Mouse (Mus musculus): Measurements from ENCODE around the gene Angpt4.

Gene Angpt4

DNA sequence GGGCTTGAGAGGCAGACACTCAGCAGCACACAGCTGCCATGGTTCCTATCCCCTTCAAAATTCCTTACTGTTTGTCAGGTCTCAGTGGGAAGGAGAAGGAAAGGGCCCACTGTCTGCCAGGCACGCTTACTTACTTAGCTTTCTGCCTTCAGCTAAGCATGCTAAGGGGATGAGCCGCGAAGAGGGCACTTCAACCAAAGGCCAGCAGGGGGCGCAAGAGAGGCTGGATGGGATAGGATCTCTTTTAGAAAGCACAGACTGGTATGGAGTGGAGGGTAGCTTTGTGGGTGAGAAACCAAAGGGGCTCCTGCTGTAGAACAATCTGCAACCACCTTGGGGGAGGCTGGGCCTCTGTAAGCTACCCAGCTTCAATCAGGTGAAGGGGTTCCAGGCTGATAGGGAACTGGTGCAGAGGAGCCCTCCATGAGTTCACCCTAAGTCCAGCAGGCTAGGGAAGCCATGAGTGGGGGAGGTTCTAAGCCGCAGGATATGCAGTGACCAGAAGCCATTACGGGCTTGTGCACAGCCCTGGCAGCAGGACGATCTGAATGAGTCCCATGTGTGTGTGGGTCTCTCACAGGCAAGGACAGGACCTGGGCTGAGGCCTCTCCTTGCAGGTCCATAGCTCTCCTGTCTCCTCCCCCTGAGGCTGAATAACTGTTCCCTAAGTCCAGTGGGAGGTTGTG lies 19.5 kb downstream of the Angpt4 start:
- Histone ChIP-seq H3K36me3 (ENCODE audit: control insufficient read depth, insufficient read depth, low read length, poor library complexity, severe bottlenecking) (no peaks in the 10 kb centered on the region), H3K27me3 (ENCODE audit: control insufficient read depth, insufficient read depth, low read length, poor library complexity, severe bottlenecking) (no peaks in the 10 kb centered on the region)
- DNase-seq (ENCODE audit: low read depth, low spot score): peak; percentile 82

DNA sequence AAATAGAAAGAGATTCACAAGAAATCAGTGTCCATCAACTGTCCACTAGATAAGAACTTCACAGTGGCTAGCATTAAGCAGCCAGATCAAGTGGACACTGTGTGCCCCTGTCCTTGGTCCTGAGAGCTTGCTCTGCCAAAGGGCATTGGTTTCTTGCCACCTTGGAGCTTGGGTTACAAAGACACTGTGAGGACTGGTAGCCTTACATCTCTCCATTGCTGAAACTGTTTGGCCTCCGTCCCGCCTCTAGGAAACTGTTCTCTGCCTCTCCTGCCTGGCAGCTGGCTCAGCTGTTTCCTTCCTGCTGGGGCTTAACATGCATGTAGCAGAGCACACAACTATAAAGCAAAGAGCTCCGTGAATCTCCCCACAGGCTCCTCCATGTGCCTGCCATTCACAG lies 26.9 kb downstream of the Angpt4 start:
- Histone ChIP-seq H3K27me3 (ENCODE audit: control insufficient read depth, insufficient read depth, low read length, poor library complexity, severe bottlenecking) (no peaks in the 10 kb centered on the region), H3K36me3 (ENCODE audit: control insufficient read depth, insufficient read depth, low read length, poor library complexity, severe bottlenecking) (no peaks in the 10 kb centered on the region)
- DNase-seq (ENCODE audit: low read depth, low spot score): no peak

DNA sequence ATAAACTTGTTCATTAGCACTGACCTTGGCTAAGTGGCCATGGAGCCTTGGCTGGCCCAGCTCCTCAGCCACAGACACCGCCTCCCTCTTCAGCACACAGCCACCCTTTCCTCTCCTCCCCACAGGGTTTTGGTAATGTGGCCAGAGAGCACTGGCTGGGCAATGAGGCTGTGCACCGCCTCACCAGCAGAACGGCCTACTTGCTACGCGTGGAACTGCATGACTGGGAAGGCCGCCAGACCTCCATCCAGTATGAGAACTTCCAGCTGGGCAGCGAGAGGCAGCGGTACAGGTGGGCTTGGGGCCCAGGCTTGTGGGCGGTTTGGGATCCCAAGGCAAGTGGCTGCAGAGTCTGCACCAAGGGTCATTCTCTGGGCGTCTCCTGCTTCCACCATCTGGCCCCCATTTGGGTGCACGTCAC lies 27.8 kb downstream of the Angpt4 start:
- H3K27me3 ChIP-seq (ENCODE audit: control insufficient read depth, insufficient read depth, low read length, poor library complexity, severe bottlenecking): no peaks in the 10 kb centered on the region
- no peaks in the 10 kb centered on the region for H3K36me3 ChIP-seq (ENCODE audit: control insufficient read depth, insufficient read depth, low read length, poor library complexity, severe bottlenecking)
- no peak for DNase-seq (ENCODE audit: low read depth, low spot score)

DNA sequence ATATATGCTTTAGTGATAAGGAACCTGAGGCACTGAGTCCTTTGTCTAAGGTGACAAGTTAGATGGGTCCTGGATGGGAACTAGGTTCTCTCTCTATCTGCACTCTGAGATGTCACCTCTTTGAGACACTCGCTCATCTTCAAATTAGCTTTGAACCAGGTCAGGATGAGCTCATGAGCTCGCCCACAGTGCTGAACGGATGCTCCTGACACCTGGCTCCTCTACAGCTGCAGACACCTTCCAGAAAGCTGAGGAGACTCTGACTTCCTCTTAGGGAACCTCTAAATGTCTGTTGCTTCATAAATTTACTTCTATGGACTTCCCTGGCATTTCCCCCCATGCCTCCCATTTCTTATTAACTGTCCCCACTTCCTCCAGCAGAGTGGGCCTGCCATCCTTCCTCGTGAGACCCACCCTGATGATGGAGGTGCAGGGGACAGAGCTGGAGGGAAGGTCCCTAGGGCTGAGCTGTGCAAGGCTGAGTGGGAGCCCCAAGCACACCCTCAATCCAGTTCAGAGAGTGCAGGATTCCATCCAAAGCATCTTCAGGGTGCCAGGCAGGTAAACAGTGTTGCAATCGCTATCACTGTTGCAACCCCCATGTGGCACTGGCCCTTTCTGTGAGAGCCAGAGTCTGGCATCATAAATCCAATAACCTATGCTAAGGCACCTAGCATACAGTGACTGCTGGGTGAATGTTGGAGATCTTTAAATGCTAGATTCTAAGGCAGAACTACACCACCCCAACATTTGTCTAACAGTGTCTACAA lies 28.8 kb downstream of the Angpt4 start:
- no peaks in the 10 kb centered on the region for H3K36me3 ChIP-seq (ENCODE audit: control insufficient read depth, insufficient read depth, low read length, poor library complexity, severe bottlenecking)
- no peak for DNase-seq (ENCODE audit: low read depth, low spot score)

DNA sequence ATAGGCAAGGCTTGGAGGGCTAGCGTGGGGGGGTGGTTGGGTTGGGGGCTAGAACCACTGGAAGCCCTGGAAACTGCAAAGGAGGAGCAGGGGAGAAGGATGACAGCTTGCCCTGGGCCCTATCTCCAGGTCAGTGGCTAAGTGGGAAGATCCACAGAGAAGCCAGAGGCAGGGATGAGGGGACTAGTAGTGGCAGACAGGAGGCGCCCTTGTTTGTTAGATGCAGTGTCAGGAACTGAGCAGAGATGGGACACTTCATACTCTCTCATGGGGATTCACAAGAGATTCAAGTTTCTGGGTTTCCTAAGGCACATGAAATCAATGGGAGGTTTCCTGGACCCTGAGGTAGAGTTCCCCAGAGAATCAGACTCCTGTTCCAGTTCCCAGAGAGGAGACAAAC lies 30.3 kb downstream of the Angpt4 start:
- Histone ChIP-seq H3K36me3 (ENCODE audit: control insufficient read depth, insufficient read depth, low read length, poor library complexity, severe bottlenecking) (no peaks in the 10 kb centered on the region), H3K27me3 (ENCODE audit: control insufficient read depth, insufficient read depth, low read length, poor library complexity, severe bottlenecking) (no peaks in the 10 kb centered on the region)
- peak; percentile 44 for DNase-seq (ENCODE audit: low read depth, low spot score)

More for the DNA sequence above, 28.8 kb downstream of the Angpt4 start:
- H3K27me3 ChIP-seq (ENCODE audit: control insufficient read depth, insufficient read depth, low read length, poor library complexity, severe bottlenecking): no peaks in the 10 kb centered on the region

DNA sequence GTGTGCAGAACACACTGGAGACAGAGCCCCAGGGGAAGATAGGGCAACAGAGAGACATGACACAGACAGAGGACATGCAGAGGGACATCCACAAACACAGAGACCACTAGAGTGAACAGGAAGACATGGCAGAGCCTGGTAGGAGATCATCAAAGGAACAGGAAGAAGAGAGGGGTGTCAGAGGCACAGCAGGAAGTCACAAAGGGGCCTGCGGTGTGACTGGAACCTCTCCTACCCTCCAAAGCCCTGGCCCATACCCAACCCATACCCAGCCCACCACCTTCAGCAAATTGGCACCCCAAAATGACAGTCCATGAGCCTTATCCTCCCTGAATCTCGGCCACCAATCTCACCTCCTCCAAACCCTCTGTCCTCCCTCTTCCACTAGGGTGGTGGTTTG lies 33.1 kb downstream of the Angpt4 start:
- no peaks in the 10 kb centered on the region for H3K36me3 ChIP-seq (ENCODE audit: control insufficient read depth, insufficient read depth, low read length, poor library complexity, severe bottlenecking)
- H3K27me3 ChIP-seq (ENCODE audit: control insufficient read depth, insufficient read depth, low read length, poor library complexity, severe bottlenecking): no peaks in the 10 kb centered on the region
- no peak for DNase-seq (ENCODE audit: low read depth, low spot score)

DNA sequence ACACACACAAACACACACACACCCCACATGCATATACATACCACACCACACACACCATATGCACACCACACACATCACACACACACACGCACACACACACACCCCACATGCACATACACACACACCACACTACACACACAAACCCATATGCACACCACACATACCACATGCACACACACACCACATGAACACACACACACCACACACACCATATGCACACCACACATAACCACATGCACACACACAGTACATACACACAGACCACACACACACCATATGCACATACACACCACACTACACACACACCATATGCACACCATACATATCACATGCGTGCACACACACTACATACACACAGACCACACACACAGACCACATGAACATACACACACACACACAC lies 36.6 kb downstream of the Angpt4 start:
- no peaks in the 10 kb centered on the region for H3K36me3 ChIP-seq (ENCODE audit: control insufficient read depth, insufficient read depth, low read length, poor library complexity, severe bottlenecking)
- DNase-seq (ENCODE audit: low read depth, low spot score): no peak
- H3K27me3 ChIP-seq (ENCODE audit: control insufficient read depth, insufficient read depth, low read length, poor library complexity, severe bottlenecking): no peaks in the 10 kb centered on the region

DNA sequence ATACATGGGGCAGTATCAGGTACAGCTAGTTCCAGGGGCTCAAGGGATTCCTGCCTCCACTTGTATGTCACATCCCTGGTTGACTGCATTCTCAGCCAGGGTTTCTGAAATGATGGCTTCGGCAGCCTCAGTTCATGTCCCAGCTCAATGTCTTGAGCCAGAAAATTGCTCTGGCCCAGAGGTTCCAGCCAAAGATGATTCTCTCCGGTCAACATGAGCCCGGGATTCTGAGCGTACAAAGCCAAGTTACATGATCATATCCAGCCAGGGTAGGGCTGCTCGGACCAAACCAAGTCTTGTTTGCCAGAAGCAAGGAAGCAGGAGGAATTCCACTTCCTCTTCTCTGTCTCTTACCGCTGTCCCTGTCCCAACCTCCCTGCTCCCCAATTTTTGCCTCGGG lies 37.3 kb downstream of the Angpt4 start:
- DNase-seq (ENCODE audit: low read depth, low spot score): no peak
- Histone ChIP-seq H3K27me3 (ENCODE audit: control insufficient read depth, insufficient read depth, low read length, poor library complexity, severe bottlenecking) (no peaks in the 10 kb centered on the region), H3K36me3 (ENCODE audit: control insufficient read depth, insufficient read depth, low read length, poor library complexity, severe bottlenecking) (no peaks in the 10 kb centered on the region)

DNA sequence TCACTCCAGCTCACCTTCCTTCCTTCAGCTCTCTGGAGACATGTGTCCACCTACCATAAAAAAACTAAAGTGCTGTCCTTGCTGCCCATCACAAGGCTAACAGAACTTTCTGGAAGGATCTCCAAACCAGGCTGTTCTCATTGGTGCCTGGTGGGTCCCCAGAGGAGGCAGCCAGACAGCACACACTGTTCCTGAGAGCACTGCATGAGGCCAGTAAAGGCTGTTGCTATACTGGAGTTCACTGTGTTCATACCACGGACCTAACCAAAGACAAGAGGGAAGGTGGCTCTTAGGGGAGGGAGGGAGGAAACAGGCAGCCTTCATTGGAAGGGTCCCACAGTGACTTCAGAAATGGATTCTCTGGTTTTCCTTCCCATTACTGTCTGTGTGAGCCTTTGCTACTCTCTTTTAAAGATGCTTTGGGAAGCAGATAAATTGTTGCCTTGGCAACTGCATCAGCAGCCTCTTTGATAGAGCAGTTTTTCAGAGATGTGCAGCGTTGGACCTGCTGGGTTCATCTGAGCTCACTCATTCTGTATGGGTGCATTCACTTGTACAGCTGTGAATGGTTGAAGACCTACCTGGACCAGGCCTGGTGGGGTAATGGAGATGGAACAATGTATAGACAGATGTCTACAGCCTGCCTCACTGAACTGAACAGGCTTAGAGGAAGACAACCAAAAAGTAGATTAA lies 38.2 kb downstream of the Angpt4 start:
- no peak for DNase-seq (ENCODE audit: low read depth, low spot score)
- H3K36me3 ChIP-seq (ENCODE audit: control insufficient read depth, insufficient read depth, low read length, poor library complexity, severe bottlenecking): no peaks in the 10 kb centered on the region

DNA sequence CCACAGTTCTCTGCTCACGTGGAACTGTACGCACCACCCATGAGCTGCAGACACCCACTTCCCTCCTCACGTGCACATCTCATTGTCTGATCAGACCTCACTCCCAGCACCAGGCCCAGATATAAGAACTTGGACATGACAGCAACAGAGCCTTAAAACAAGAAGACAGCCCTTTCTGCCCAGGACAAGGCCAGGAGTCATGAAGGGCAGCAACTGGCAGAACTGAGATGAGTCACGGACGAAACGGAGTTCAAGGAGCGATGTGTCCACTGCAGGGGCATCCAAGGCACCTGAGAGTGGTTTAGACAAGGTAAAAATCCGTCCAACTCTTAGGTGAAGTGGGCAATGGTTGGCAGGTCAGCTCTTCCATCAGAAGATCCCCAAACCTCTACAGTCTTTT lies 42.7 kb downstream of the Angpt4 start:
- Histone ChIP-seq H3K36me3 (ENCODE audit: control insufficient read depth, insufficient read depth, low read length, poor library complexity, severe bottlenecking) (no peaks in the 10 kb centered on the region), H3K27me3 (ENCODE audit: control insufficient read depth, insufficient read depth, low read length, poor library complexity, severe bottlenecking) (no peaks in the 10 kb centered on the region)
- DNase-seq (ENCODE audit: low read depth, low spot score): no peak

More for the DNA sequence above, 38.2 kb downstream of the Angpt4 start:
- H3K27me3 ChIP-seq (ENCODE audit: control insufficient read depth, insufficient read depth, low read length, poor library complexity, severe bottlenecking): no peaks in the 10 kb centered on the region

DNA sequence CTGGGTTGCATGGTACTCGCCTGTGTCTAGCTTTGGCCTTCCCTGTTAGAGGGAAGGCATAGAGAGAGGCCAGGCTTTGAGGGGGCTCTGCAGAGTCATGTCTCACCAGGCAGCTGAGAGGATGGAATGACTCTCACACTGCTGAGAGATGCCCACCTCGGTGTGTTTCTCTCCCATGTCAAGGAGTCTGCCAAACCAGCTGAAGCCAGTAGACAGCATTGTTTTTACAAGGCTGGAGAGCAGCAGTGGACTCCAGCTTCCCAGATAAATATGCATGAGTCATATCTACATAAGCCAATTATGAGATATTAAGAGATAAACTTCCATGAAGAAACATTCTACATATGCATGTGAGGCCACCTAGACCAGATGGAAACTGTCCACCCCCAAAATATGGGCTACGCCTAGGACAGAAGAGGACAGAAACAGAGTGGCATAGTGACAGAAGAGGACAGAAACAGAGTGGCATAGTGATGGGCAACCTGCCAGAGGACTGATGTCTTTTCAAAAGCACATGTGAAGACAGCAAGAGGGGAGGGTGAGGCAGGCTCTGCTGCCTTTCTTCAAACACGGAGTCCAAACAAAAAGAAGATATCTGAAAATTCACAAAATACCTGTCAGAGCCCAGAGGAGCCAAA lies 45.6 kb downstream of the Angpt4 start:
- DNase-seq (ENCODE audit: low read depth, low spot score): no peak
- Histone ChIP-seq H3K27me3 (ENCODE audit: control insufficient read depth, insufficient read depth, low read length, poor library complexity, severe bottlenecking) (no peaks in the 10 kb centered on the region), H3K36me3 (ENCODE audit: control insufficient read depth, insufficient read depth, low read length, poor library complexity, severe bottlenecking) (no peaks in the 10 kb centered on the region)

DNA sequence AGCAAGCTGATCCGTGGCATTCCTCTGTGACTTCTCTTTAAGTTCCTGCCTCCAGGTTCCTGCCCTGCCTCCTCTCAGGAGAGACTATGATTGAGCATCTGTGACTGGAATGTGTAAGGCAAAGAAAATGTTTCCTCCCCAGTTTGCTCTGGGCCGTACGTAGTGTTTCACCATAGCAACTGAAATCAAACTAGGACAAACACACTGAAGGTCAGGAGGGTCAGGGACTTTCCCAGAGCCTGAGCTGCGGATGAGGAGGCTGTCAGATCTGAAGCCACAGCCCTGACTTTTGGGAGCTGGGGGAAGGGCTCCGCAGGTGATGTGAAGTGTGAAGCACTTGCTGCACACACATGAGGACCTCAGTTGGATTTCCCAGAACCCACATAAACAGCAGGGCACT lies 48.3 kb downstream of the Angpt4 start:
- H3K36me3 ChIP-seq (ENCODE audit: control insufficient read depth, insufficient read depth, low read length, poor library complexity, severe bottlenecking): no peaks in the 10 kb centered on the region
- H3K27me3 ChIP-seq (ENCODE audit: control insufficient read depth, insufficient read depth, low read length, poor library complexity, severe bottlenecking): no peaks in the 10 kb centered on the region
- DNase-seq (ENCODE audit: low read depth, low spot score): no peak

DNA sequence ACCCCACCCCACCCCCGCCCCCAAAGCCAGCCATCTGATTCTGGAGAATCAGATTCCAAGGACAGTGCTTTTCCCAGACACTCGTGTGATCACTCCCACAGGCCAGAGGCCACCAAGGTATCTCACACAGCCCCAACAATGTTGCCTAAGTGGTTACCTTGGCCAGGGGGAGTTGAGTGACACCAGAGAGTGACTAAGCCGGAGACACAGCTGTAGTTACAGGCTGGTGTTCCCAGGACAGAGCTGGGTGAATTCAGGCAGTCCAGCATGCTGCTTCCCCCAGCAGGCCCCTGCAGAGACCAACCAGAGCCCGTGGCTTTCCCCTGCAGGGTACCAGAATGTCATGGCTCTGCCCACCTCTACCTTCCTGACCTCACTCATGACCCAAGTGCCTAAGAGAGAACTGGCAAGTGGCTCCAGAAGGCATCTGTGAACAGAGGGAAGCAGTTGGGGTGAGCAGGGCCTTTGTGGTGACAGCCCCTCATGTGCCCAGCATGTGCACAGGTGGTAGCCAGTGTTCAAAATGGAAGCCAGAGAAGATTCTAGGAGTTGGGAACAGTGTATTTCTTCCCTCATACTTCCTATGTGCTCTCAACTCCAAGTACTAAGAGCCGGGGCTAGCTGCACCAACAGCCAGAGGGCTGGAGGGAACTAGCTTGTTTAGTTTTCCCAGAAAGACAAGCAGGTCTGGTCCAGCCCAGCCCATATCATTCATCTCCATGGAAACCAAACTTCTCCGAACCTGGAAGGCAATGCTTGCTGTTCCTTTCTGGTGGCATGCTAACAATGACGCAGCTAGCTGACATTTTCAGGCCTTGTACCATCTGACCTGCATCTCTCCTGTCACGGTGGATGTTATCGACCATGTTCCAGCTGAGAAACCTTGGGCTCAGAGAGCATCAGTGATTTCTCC lies 50.5 kb downstream of the Angpt4 start:
- DNase-seq (ENCODE audit: low read depth, low spot score): no peak
- H3K36me3 ChIP-seq (ENCODE audit: control insufficient read depth, insufficient read depth, low read length, poor library complexity, severe bottlenecking): no peaks in the 10 kb centered on the region
- no peaks in the 10 kb centered on the region for H3K27me3 ChIP-seq (ENCODE audit: control insufficient read depth, insufficient read depth, low read length, poor library complexity, severe bottlenecking)

DNA sequence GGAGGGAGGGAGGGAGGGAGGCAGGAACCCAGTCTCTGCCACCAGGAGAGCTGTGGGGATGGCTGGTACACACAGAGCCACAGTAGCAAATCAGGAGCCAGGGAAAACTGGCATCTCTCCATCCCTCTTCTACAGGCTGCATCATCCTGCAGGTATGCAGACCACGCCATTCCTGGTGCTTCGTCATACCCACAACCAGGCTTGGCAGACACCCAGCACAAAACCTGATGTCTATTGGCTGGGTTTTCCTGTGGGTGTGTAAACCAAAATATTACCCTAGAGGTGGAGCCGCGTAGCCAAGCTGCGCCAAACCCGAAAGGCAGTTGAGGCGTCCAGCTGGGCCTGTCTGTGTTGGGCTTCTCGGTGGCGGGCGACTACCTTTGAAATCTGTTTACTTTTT lies 51.5 kb downstream of the Angpt4 start:
- DNase-seq (ENCODE audit: low read depth, low spot score): no peak
- no peaks in the 10 kb centered on the region for H3K27me3 ChIP-seq (ENCODE audit: control insufficient read depth, insufficient read depth, low read length, poor library complexity, severe bottlenecking)

More for the DNA sequence above, 51.5 kb downstream of the Angpt4 start:
- no peaks in the 10 kb centered on the region for H3K36me3 ChIP-seq (ENCODE audit: control insufficient read depth, insufficient read depth, low read length, poor library complexity, severe bottlenecking)
